Mouse (Mus musculus): ENCODE results near the gene Baiap2l2. TPM values are rescaled to one million over a fixed set of nuclear protein-coding genes. Genes with fewer than 3 reads are reported as not detected.

The Baiap2l2 gene
- total RNA-seq, 2 experiments from 2014 or later = 1.2 to 2.7 TPM

DNA sequence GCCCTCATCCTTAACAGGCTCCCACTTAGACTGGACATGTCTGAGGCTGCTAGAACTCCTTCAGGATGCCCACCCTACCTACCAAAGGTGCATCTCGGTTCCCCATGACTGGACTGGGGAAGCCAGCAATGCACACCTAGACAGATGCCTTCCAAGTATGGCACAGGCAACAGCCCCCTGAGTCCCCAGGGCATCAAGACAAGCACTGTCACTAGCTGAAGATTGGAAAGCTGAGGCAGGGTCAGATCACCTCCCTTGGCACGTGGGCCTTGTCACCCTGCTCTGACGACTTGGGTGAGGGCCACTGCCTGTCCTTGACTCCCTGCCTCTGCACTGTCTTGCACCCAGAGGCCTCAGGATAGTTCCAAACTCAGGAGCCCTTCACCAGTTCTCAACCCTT, 3.0 kb upstream of the Baiap2l2 start:
- TF ChIP-seq CTCF (conservative IDR thresholded peaks at IDR 0.05) = no peak
- no peak overlapping the region for H3K27ac ChIP-seq
- DNase-seq (ENCODE audit: low spot score in 2 of 2) = no peak
- no peak overlapping the region for H3K4me3 ChIP-seq

DNA sequence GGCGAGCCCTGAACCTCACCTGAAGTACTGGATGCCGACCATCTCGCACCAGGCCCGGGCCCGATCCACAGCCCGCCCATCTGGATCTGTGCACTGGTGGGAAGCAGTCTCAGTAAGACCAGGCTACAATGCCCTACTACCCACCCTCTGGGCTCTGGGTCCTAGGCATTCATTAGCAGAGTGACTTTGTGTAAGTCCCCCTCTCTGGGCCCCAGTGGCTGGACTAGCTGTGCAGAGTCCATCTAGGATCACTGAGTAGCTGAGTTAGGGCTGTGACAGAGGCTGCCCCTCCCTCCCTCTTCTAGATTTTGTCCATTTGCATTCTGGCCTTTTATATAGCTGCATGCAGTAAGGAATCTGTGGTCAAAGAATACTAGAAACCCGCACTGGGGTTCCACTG, 1.8 kb upstream of the Baiap2l2 start:
- no peak for DNase-seq (ENCODE audit: low spot score in 2 of 2)
- no peak for TF ChIP-seq CTCF (conservative IDR thresholded peaks at IDR 0.05)
- no peak overlapping the region for H3K4me3 ChIP-seq
- no peak overlapping the region for H3K27ac ChIP-seq

DNA sequence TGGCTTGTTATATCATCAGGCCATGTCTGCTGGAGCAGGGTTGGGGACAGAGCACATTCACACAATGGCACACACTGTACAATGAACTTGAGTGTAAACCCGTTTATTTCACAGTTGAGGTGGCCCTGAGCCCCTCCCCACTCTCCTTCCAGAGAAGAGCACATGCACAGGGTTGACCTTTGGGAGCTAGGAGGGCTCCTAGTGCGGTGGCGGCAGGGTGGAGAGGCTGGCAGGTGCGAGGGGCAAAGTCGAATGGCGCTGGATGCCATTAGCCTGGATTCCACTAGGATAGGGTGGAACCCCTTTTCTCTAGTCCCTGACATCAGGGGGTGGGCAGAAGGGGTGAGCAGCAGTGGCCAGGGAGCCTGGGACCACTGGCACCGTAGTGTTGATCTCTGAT, 804 bp upstream of the Baiap2l2 start:
- Histone ChIP-seq H3K4me3 (no peak overlapping the region), H3K27ac (no peak overlapping the region)
- TF ChIP-seq CTCF (conservative IDR thresholded peaks at IDR 0.05) = no peak
- no peak for DNase-seq (ENCODE audit: low spot score in 2 of 2)

DNA sequence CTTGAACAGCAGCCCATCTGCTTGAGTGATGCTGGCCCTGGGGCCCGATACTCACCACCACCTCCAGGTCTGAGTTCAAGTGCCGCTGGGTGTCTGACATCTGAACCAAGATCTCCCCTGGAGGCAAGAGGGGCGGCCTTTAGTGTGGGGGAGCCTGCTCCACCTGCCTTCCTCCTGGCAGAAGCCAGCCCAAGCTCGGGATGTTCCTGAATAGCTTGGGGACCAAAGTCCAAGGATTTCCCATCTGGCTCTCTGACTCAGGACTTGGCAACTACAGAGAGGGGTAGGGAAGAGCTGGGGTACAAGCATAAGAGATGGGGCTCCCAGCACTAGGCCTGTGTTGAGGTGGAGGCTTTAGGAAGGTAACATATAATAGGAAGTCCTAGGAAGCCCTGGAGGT, 2.0 kb downstream of the Baiap2l2 start:
- Histone ChIP-seq H3K4me3 (no peak overlapping the region), H3K27ac (no peak overlapping the region)
- DNase-seq (ENCODE audit: low spot score in 2 of 2) = no peak
- TF ChIP-seq CTCF (conservative IDR thresholded peaks at IDR 0.05) = no peak

DNA sequence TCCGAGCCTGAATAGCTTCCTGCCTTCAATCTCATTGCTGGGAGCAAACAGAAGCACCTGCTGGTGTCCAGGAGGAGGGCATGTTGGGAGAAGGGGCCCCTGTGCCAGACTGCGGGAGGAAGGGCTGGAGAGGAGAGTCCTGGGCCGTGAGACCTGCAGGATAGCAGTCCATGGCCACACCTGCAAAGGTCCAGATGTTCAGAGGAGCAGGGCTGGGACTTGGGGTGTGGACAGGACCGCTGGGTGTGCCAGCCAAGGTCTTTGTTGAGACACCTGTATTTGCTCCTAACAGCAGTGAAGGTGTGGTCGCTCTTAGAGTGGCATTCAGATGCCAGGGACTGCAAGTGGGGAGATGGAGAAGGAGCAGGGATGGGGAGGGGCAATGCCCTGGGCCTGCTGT, 2.9 kb downstream of the Baiap2l2 start:
- no peak overlapping the region for H3K27ac ChIP-seq
- no peak for TF ChIP-seq CTCF (conservative IDR thresholded peaks at IDR 0.05)
- no peak overlapping the region for H3K4me3 ChIP-seq
- no peak for DNase-seq (ENCODE audit: low spot score in 2 of 2)

DNA sequence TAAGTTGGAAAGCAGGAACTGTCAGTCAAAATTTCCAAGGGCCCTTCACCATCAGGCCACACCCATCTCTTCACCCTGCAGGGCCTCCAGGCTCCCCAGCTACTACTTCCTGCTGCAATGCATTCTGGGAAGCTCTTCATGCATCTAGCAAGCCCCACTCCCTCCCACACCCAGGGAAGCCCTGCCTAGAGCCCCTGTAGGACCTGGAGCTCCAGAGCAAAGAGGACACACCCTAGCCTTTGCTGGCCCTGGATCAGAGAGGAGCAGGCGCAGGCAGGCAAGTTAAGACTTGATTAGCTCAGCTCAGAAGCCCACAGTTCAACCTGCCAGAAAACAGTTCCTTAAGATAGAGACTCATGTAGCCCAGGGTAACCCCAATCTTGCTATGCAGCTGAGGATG, 3.9 kb downstream of the Baiap2l2 start:
- no peak for DNase-seq (ENCODE audit: low spot score in 2 of 2)
- H3K27ac ChIP-seq = no peak overlapping the region
- no peak overlapping the region for H3K4me3 ChIP-seq
- TF ChIP-seq CTCF (conservative IDR thresholded peaks at IDR 0.05) = no peak

DNA sequence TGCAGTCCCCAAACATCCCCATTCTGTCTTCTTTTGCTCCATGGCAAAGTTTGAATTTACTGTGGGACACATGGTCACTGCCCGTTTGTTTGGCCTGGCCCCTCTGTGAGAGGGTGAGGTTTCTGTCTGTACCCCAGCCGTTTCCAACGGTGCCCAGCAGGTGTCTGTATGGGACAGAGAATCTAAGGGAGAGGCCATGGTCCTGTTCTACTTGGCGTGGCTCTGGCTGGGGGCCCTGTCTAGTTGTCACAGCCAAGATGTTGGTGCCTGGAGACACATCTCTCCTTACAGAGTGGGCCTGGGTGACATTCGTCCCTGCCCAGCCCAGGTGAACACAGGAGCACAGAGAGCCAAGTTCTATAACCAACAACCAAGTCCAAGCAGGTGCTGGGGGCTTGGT, 4.5 kb downstream of the Baiap2l2 start:
- no peak overlapping the region for H3K4me3 ChIP-seq
- no peak for TF ChIP-seq CTCF (conservative IDR thresholded peaks at IDR 0.05)
- H3K27ac ChIP-seq = no peak overlapping the region
- DNase-seq (ENCODE audit: low spot score in 2 of 2) = no peak

DNA sequence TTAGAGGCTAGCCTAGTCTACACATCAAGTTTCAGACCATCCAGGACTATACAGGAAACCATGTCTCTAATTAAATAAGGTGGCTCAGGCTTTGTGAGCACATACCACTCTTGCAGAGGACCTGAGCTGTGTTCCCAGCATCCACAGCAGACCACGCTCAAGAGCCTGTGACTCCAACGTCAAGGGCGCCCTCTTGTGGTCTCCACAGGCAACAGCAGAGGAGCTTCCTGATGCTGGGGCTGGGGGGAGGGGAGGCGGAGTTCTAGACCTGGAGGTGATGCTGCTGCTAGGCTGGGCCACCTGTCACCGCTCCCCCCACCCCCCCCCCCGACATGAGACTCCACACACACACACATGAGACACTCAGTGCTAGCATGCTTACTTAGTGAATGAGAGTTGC, 5.1 kb downstream of the Baiap2l2 start:
- DNase-seq (ENCODE audit: low spot score in 2 of 2) = no peak
- H3K27ac ChIP-seq = no peak overlapping the region
- H3K4me3 ChIP-seq = no peak overlapping the region
- peak; percentile 69 for TF ChIP-seq CTCF (conservative IDR thresholded peaks at IDR 0.05)

DNA sequence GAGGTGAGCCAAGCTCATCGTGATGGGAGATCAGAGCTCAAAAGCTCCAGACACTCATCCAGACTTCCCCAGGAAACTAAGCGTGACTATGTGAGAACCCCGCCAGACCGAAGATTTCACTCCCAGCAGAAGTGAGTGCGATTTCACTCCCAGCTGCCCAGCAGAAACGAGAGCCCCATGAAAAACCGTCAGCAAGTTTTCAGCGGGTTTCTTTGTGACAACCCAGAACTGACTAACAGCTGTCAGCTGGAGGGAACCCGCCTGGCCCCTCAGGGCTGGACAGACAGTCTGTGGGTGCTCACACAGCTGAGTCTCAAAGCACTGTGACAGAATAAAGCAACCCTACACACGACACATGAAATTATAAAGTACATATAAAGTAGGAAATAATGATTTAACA, 7.6 kb downstream of the Baiap2l2 start:
- Histone ChIP-seq H3K4me3 (no peak overlapping the region), H3K27ac (no peak overlapping the region)
- no peak for DNase-seq (ENCODE audit: low spot score in 2 of 2)
- no peak for TF ChIP-seq CTCF (conservative IDR thresholded peaks at IDR 0.05)

DNA sequence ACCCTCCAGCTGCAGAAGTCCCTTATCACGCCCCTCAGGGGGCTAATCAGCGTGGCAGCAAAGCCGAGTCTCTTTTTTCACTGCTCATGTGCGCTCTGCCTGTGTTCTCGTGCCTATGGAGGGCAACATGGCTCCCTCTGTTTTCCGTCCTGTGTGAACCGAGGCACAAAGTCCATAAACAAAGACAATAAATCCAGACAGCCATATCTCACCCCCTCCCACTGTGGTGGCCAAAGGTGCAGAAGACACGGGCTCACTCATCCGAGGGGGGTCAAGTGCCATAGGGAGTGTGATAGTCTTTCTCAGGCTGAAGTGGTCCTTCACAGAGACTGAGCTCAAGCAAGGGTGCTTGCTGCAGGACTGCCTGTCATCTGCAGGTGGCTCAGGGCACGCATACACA, 12.3 kb downstream of the Baiap2l2 start:
- DNase-seq (ENCODE audit: low spot score in 2 of 2) = no peak
- Histone ChIP-seq H3K27ac (no peak overlapping the region), H3K4me3 (no peak overlapping the region)
- no peak for TF ChIP-seq CTCF (conservative IDR thresholded peaks at IDR 0.05)

DNA sequence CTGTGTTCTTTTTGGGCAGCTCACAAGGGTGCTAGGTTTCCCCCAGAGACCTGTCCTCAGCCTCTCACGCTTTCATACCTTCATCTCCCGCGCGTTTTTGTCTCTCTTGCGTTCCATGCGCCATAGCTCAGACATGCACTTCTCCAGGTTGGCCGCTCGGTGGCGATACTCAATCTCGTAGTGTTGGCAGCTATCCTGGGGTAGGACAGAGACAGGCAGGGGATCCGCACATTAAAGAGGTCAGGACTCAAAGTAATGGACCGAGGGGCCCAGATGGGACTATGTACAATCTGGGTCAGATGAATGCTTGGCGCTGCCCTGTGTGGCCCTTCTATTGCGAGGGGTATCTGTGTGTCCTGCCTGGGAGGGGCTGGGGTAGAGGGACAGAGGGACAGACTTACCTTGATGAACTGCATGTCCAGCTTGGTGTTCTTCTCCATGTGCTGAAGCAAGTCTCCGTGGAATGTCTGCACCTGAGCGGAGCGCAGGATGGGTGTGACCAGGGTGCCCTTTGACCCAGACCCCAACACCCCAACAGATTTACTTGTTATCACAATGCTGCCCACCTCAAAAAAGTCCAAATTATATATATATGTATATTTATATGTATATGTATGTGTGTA, 14.1 kb downstream of the Baiap2l2 start:
- TF ChIP-seq CTCF (conservative IDR thresholded peaks at IDR 0.05) = peak; percentile 84
- H3K27ac ChIP-seq = no peak overlapping the region
- peak overlapping the region; percentile 55 for H3K4me3 ChIP-seq
- DNase-seq (ENCODE audit: low spot score in 2 of 2) = peak in 1 of 2 experiments; percentile 51

DNA sequence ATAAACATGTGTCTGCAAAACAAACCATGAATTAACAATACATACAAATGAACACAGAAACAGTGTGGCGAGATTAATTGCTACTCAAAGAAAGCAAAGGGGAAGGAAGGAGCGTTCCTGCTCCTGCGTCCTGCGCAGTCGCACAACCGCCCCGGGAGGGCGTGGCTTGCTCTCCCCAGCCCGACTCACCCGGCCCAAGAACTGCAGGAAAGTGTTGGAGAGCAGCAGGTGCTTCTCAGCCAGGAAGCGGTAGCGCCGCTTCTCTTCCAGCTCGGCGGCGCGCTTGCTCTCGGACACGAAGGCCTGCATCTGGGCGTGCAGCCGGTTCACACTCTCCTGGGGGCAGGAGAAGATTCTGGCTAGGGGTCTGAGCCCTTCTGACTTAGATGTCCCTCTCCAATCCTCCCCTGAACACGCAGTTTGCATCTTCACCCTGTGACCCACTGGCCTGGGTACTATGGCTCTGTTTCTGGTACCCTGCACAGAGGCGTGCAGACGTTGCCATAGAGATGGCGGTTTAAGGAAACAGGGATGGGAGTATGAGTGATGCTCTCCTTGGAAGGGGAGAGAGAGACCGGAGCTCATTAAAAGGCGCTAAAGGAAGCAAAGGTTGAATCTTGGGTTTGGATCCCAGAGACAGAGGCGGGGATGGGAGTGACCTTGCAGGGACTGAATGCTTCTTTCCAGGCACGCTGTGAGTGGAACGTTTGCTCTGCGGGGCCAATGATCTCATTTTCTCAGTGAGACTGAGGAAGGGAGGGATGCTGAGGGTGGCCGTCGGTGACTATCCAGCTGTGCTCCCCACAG, 14.8 kb downstream of the Baiap2l2 start:
- peak; percentile 15 for TF ChIP-seq CTCF (conservative IDR thresholded peaks at IDR 0.05)
- Histone ChIP-seq H3K27ac (no peak overlapping the region), H3K4me3 (peak overlapping the region; percentile 55)
- peak in 1 of 2 experiments; percentile 53 for DNase-seq (ENCODE audit: low spot score in 2 of 2)

DNA sequence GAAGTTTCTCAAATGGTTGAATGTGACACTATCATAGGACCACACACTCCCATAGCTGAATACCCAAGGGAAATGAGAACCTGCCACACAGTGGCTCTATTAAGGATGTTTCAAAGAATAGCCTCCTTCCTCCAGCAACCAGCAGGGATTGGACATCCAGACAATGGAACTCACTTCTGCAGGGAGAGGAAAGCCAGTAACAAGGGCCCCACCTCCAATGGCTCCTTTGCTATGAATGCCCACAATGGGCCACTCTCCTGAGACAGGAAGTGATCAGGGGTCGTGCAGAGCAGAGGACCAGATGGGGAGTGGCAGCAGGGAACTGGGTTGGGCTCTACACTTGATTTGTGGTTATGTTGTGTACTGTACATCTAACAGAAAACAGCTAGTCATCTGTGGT, 16.8 kb downstream of the Baiap2l2 start:
- DNase-seq (ENCODE audit: low spot score in 2 of 2) = no peak
- Histone ChIP-seq H3K27ac (no peak overlapping the region), H3K4me3 (no peak overlapping the region)
- no peak for TF ChIP-seq CTCF (conservative IDR thresholded peaks at IDR 0.05)

DNA sequence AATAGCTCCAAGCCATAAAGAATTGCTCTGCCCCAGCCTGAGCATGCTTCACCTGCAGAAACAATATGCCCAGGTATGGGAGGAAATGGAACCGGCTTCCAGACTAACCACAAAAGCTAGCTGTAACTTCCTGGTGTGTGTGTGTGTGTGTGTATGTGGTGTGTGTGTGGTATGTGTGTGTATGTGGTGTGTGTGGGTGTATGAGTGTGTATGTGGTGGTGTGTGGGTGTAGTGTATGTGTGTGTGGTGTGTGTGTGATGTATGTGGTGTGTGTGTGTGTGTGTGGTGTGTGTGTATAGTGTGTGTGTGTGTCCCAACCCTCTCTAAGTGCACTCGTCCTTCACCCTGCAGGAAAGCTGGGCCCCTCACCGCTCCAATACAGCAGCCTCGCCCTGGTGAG, 20.0 kb downstream of the Baiap2l2 start:
- H3K27ac ChIP-seq = no peak overlapping the region
- no peak for DNase-seq (ENCODE audit: low spot score in 2 of 2)
- no peak overlapping the region for H3K4me3 ChIP-seq
- TF ChIP-seq CTCF (conservative IDR thresholded peaks at IDR 0.05) = no peak

Data from layer of hippocampus, adult 2 months (tissue).